Mouse (Mus musculus): ENCODE results near the gene Trove2.

GRCm38 (mm10) chr1:143739361-143740350, 37.2 kb downstream of the Trove2 start:
- TF ChIP-seq POLR2A (IDR thresholded peaks at IDR 0.05; ENCODE audit: insufficient read depth, low read depth, low read length): peak; percentile 88
- TF ChIP-seq CTCF (IDR thresholded peaks at IDR 0.05; ENCODE audit: insufficient read depth, low read depth, low read length): 0 out of 2 replicates have a peak, but pooled peaks have one; percentile 21

All from olfactory bulb, adult 2 months (tissue).